Mouse (Mus musculus) ES-Bruce4 (cell line): ENCODE data around the gene Bmp2k.

Experiments used
- CTCF ChIP-seq: IDR thresholded peaks from one replicate; pipeline ENCODE4 v1.8.1; 2011; ENCODE audit warnings: low read depth, low read length
- EP300 ChIP-seq: IDR thresholded peaks from 2 replicates; pipeline ENCODE4 v1.6.1; 2011; ENCODE audit warnings: low read depth, low read length; ENCODE audit not compliant: insufficient read depth
- POLR2A ChIP-seq: IDR thresholded peaks from one replicate; pipeline ENCODE4 v1.8.1; 2011; ENCODE audit warnings: low read length; ENCODE audit not compliant: insufficient read depth

DNA sequence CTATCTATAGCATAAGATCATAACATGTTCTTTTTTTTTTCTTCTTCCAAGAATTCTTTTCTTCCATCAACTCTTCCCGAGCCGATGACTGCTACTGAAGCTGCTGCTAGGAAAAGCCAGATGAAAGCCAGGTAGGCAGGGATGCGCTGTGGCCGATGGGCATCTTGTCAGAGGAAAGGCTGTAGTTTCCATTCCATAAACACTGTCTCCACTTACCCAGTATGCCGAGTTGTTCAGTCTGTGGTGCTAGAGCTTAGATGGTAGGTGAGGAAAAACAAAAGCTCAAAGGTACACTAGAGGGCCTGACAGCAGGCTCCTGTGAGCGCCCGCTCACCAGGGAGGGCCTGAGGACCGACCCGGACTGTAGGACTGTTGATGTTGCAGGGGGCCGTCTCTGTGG lies 57.3 kb downstream of the Bmp2k start:
- no peak for TF ChIP-seq CTCF
- no peak for TF ChIP-seq EP300
- no peak for TF ChIP-seq POLR2A
